Mouse (Mus musculus) limb, embryonic 14.5 days (tissue): ENCODE data around the gene Fbn1. TPM values are rescaled to one million over a fixed set of nuclear protein-coding genes. Genes with fewer than 3 reads are reported as not detected.

Experiments used
- ATAC-seq: fragments of 200-750 bp; cut with Nextera tagmentation; 2 replicates; pipeline ENCODE4 v1.8.0; 2017; ENCODE audit warnings: low read depth, moderate number of reproducible peaks, moderate TSS enrichment; ENCODE audit not compliant: low FRiP score
- DNase-seq: peaks from one replicate; pipeline ENCODE4 v3.0.0-alpha.2; 2015; ENCODE audit warnings: low spot score
- H3K27ac ChIP-seq: fragments of 300-500 bp; sonication (generic); replicated peaks from 2 replicates; pipeline ENCODE4 v1.5.1; 2014; ENCODE audit warnings: low read depth, mild to moderate bottlenecking, low read length, moderate library complexity, mixed read lengths
- H3K27me3 ChIP-seq: fragments of 300-500 bp; sonication (generic); 2 replicates; pipeline ENCODE4 v1.6.1; 2014; ENCODE audit warnings: low read length, mixed read lengths; ENCODE audit not compliant: control insufficient read depth, insufficient read depth
- H3K36me3 ChIP-seq: fragments of 300-500 bp; sonication (generic); 2 replicates; pipeline ENCODE4 v1.6.1; 2014; ENCODE audit warnings: mild to moderate bottlenecking, low read length, moderate library complexity, mixed read lengths; ENCODE audit not compliant: control insufficient read depth, insufficient read depth
- H3K4me1 ChIP-seq: fragments of 300-500 bp; sonication (generic); 2 replicates; pipeline ENCODE4 v1.6.1; 2014; ENCODE audit warnings: antibody characterized with exemption, low read length, mixed read lengths; ENCODE audit not compliant: control insufficient read depth, insufficient read depth
- H3K4me2 ChIP-seq: fragments of 300-500 bp; sonication (generic); replicated peaks from 2 replicates; pipeline ENCODE4 v1.6.1; 2014; ENCODE audit warnings: low read depth, mild to moderate bottlenecking, low read length, moderate library complexity; ENCODE audit not compliant: severe bottlenecking
- H3K4me3 ChIP-seq: fragments of 300-500 bp; sonication (generic); replicated peaks from 2 replicates; pipeline ENCODE4 v1.5.1; 2014; ENCODE audit warnings: low read length
- H3K9ac ChIP-seq: fragments of 300-500 bp; sonication (generic); 2 replicates; pipeline ENCODE4 v1.6.1; 2014; ENCODE audit warnings: mild to moderate bottlenecking, low read depth, low read length, moderate library complexity; ENCODE audit not compliant: severe bottlenecking
- H3K9me3 ChIP-seq: fragments of 300-500 bp; sonication (generic); 2 replicates; pipeline ENCODE4 v1.6.1; 2016; ENCODE audit warnings: low read length; ENCODE audit not compliant: control insufficient read depth
- POLR2A ChIP-seq: fragments of 200-500 bp; IDR thresholded peaks from 2 replicates; pipeline ENCODE4 v1.8.0; 2012; ENCODE audit warnings: inconsistent platforms, mild to moderate bottlenecking, moderate library complexity, borderline replicate concordance; ENCODE audit not compliant: insufficient read depth, insufficient read length; ENCODE audit errors: extremely low read depth
- WGBS: fragments of 180-500 bp; shearing (Covaris S2); extraction: QIAGEN DNeasy Blood & Tissue Kit; methylation state at CpG from one replicate; pipeline ENCODE4 v1.1.7; 2014; 5-methylcytosine and 5-hydroxymethylcytosine counted together
- polyA plus RNA-seq, 2 experiments: library from polyadenylated mRNA; depleted of rRNA in 1 of 2; stranded (reverse) in 1 of 2; unstranded in 1 of 2; fragments of >200 nt; fragmentation: Nextera tagmentation in 1 of 2; extraction: Ambion mirVana in 1 of 2; gene quantifications; 2 replicates each; pipeline versions ENCODE4 v1.2.1 to v1.2.3; 2012 to 2014

Gene Fbn1
- polyA plus RNA-seq, 2 experiments: 31.4 to 49.4 TPM

DNA sequence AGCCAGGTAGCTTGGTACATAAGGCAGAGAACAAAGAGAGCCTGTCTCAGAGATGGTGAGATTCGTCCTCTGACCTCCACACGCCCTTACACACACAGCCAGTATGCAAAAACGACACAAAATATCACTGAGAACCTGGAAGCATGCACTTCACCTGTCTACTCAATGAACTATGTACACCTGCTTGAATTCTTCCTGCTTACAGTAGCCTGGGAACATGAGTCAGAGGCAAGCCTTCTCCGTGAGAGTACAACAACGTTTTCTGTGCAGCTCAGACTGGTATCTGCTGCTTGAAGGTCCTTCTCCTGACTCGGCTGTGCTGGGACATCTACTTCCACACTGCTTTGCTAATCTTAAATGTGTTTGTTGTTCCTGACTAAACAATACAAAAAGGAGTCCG lies 33.7 kb upstream of the Fbn1 start:
- Histone ChIP-seq H3K4me1 (no peaks in the 10 kb centered on the region), H3K4me3 (no peak overlapping the region), H3K9ac (no peak overlapping the region), H3K27me3 (no peaks in the 10 kb centered on the region), H3K4me2 (no peak overlapping the region), H3K36me3 (no peaks in the 10 kb centered on the region), H3K9me3 (no peaks in the 10 kb centered on the region), H3K27ac (no peak overlapping the region)
- DNase-seq (no peak), ATAC-seq (no peak)
- TF ChIP-seq POLR2A: no peak
- 78% methylated on average over 7 of the region's 7 CpGs for WGBS

DNA sequence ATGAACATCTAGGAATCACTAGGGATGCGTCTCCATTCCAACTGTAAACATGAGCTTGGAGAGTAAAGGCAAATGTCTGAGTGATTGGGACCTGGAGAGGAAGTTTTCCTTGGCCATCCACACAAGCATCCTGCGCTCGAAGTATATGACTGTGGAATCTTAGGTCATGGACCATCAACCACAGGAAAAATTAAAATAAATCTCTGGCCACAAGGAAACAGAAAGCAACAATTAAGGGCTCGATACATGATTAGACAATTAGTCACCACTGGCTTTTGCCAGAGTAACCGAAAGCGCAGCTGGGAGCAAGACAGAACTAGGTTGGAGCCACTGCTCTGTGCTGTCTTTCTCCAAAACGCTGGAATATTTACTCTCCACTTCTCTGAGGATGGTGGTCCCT lies 32.8 kb upstream of the Fbn1 start:
- H3K9me3 ChIP-seq: no peaks in the 10 kb centered on the region

DNA sequence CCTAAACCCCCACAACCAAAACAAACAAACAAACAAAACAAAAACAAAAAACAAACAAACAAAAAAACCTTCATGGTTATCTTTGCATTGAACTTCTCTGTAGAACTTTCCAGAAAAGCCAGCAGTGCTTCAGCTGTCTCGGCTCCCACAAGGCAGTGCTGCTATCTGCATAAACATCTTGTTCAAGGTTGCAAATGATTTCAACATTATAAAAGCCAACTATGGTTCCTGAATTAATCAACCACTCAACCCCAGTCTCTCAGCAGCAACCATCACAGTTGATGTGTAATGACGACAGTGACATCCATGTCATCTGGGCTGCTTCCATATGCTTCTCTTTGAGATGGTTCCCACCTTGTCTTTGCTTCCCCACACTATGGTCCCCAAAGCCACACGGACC lies 31.8 kb upstream of the Fbn1 start:
- WGBS: 85% methylated on average over 3 of the region's 3 CpGs
- no peak for ATAC-seq
- DNase-seq: no peak
- no peak overlapping the region for H3K4me3 ChIP-seq
- H3K9ac ChIP-seq: no peak overlapping the region
- no peaks in the 10 kb centered on the region for H3K9me3 ChIP-seq
- H3K27ac ChIP-seq: no peak overlapping the region
- TF ChIP-seq POLR2A: no peak
- H3K4me2 ChIP-seq: no peak overlapping the region
- no peaks in the 10 kb centered on the region for H3K4me1 ChIP-seq
- H3K27me3 ChIP-seq: no peaks in the 10 kb centered on the region
- H3K36me3 ChIP-seq: no peaks in the 10 kb centered on the region

More for the DNA sequence above, 32.8 kb upstream of the Fbn1 start:
- DNase-seq: no peak
- no peak for ATAC-seq
- H3K27ac ChIP-seq: no peak overlapping the region
- no peaks in the 10 kb centered on the region for H3K27me3 ChIP-seq
- no peak overlapping the region for H3K9ac ChIP-seq
- TF ChIP-seq POLR2A: no peak
- H3K4me2 ChIP-seq: no peak overlapping the region
- no peaks in the 10 kb centered on the region for H3K36me3 ChIP-seq
- H3K4me3 ChIP-seq: no peak overlapping the region
- H3K4me1 ChIP-seq: no peaks in the 10 kb centered on the region
- 77% methylated on average over 7 of the region's 7 CpGs for WGBS

DNA sequence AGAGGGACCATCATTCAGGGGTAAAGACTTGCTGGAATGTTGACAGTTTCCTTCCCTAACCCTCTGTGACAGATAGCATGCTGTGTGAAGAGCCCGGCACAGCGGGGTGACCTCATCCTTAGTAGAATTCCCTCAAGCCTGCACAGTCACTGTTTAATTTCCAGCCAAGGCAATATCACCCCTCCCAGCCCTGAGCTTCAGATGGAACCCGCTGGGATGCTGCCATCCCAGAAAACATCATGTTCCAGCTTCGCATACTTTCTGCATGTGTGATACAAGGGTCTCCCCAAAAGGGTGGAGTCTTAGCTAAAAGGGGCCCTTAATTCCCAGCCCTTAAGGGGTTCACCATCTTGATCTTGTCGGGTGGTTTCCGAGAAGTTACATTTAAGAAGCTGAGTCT lies 22.9 kb upstream of the Fbn1 start:
- Histone ChIP-seq H3K27ac (no peak overlapping the region), H3K4me3 (no peak overlapping the region), H3K9ac (no peak overlapping the region), H3K9me3 (no peaks in the 10 kb centered on the region), H3K27me3 (no peaks in the 10 kb centered on the region), H3K4me2 (no peak overlapping the region), H3K4me1 (no peaks in the 10 kb centered on the region), H3K36me3 (no peaks in the 10 kb centered on the region)
- DNase-seq: peak; percentile 42
- ATAC-seq: no peak
- WGBS: 89% methylated on average over 6 of the region's 6 CpGs
- TF ChIP-seq POLR2A: no peak

DNA sequence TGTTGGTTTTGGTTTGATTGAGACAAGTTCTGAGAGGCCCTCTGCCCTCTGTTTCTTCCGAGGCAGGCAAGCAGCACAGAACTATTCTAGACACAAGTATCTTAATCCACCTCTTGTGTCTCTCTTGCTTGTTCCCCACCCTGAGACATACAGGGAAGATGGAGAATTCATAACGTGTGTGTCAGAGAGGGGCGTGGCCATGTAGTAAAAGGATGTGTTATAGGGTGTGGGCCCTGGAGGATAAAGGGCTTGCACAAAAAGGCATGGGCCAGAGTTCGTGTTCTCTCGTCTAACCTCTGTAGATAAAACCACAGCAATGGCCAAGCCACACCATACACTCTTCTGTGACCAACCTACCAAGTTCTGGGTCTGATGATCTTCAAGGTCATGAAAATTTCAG lies 18.8 kb upstream of the Fbn1 start:
- Histone ChIP-seq H3K4me2 (no peak overlapping the region), H3K9me3 (no peaks in the 10 kb centered on the region), H3K4me1 (no peaks in the 10 kb centered on the region), H3K4me3 (no peak overlapping the region), H3K36me3 (no peaks in the 10 kb centered on the region), H3K9ac (no peak overlapping the region), H3K27me3 (no peaks in the 10 kb centered on the region), H3K27ac (no peak overlapping the region)
- DNase-seq: no peak
- no peak for TF ChIP-seq POLR2A
- no peak for ATAC-seq
- WGBS: 83% methylated on average over 5 of the region's 5 CpGs

DNA sequence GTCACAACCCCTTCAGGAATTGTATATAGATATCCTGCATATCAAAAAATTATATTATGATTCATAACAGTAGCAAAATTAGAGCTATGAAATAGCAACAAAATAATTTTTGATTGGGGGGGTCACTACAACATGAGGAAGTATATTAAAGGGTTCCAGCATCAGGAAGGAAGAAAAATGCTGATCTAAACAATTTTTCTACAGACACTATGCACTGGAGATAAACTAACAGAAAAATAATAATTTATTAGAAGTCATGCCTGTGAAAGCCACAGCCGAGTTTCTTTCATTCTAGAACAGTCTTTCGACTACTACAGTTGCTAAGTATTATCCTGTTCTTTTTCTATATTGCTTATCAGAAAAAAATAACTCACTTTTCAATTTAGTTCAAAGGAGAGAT lies 17.7 kb upstream of the Fbn1 start:
- WGBS: 77% methylated on average over 2 of the region's 2 CpGs
- Histone ChIP-seq H3K36me3 (no peaks in the 10 kb centered on the region), H3K4me2 (no peak overlapping the region), H3K9me3 (no peaks in the 10 kb centered on the region), H3K9ac (no peak overlapping the region), H3K27ac (no peak overlapping the region), H3K4me3 (no peak overlapping the region), H3K4me1 (no peaks in the 10 kb centered on the region), H3K27me3 (no peaks in the 10 kb centered on the region)
- no peak for DNase-seq
- TF ChIP-seq POLR2A: no peak
- ATAC-seq: no peak
